Mouse (Mus musculus): ENCODE data around the gene Top1.

DNA sequence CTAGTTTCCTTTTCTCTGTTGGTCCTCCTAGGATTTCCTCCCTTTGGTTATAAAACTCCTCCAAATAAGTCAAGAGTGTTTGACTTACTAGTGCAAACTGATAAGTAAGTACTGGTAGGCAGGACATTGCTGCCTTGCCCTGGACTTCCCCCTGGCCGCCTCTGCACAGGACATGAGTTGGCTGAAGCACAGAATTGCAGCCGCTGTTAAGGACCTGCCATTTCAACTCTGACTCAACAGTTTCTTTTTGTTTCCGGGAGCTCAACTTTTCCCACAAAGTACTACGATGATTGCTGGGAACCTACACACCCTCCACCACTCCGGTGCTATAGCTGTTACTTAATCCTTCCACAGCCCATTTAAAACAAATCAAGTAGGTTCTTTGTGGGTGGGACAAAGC is 54.6 kb downstream of the Top1 start:
- TF ChIP-seq CTCF (IDR thresholded peaks at IDR 0.05; ENCODE audit: control insufficient read depth, insufficient read depth, insufficient read length) (no peak), MAX (IDR thresholded peaks at IDR 0.05) (no peak)
